Mouse (Mus musculus): Measurements from ENCODE around the gene Gm30191. TPM values are rescaled to one million over a fixed set of nuclear protein-coding genes. Genes with fewer than 3 reads are reported as not detected.
A peak's percentile ranks its signal among the peaks of the same experiment; 100 is the strongest.
"Not testable (repeated sequence)": the region's sequence is repeated elsewhere in the genome, so short reads cannot be mapped to it uniquely, and the experiment has no call there.

Gene Gm30191
- polyA plus RNA-seq, 1 experiment from 2014 or later: not detected

DNA sequence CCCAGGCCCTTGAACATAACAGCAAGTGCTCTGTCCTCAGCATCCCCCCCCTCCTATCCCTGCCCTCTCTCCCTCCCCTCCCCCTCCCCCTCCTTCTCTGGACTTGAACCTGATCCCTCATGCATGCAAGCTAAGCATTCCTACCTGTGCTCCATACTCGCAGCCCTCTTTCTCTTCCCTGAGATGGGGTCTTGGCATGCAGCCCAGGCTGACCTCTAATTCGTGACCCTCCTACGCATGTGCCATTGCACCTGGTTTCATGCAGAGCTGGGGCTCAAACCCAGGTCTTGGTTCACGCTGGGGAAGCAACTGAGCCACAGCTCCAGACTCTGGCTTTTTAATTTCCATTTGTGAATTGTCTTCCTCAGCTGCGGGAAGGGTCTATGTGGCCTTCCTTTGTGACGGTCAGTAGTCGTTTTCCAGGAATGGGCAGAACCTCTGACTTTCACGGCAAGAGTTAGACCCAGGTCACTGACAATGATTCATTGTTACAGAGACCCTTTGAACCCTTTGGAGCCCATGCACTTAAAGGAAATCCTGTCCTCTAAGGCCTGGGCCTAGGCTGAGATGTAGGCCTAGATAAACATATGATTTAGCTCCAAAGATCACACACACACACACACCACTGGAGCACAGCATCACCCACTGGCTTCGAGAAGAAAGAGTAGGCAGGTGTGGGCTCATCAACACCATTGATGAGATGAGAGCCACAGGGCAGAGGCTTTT, 19.3 kb downstream of the Gm30191 start:
- 66% methylated on average over 9 of the region's 9 CpGs for WGBS
- Histone ChIP-seq H3K9me3 (replicated peaks) (peaks cover 13% of the 10 kb centered on the region), H3K4me1 (replicated peaks) (no peaks in the 10 kb centered on the region), H3K4me2 (no peak overlapping the region), H3K27ac (ENCODE audit: poor library complexity, severe bottlenecking) (no peak overlapping the region), H3K9ac (no peak overlapping the region), H3K4me3 (no peak overlapping the region), H3K27me3 (replicated peaks) (no peaks in the 10 kb centered on the region), H3K36me3 (no peaks in the 10 kb centered on the region)
- no peak for ATAC-seq (ENCODE audit: insufficient number of reproducible peaks, low FRiP score)

DNA sequence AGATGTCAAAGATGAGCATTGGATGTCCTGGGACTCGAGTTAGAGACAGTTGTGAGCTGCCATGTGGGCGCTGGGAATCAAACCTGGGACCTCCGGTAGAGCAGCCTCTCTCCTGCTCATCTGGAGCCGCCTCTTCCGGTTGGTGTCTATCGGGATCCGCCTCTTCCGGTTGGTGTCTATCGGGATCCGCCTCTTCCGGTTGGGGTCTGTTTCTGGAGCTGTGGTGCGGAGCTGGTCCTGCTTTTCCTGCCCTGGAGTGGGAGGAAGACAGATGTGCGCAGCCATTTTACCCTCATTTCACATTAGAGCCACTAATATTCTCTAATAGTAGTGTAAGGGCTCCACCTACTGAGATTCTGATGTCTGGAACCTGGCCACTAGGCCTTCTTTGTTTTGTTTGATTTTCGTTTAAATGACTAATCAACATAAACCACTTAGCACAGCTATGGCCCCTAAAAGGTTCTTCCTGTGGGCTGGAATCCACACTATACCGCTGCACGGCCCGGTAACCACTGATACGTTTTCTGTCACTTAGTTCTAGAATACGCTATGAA, 21.4 kb downstream of the Gm30191 start:
- no peaks in the 10 kb centered on the region for H3K27me3 ChIP-seq (replicated peaks)
- no peak overlapping the region for H3K9ac ChIP-seq
- H3K27ac ChIP-seq (ENCODE audit: poor library complexity, severe bottlenecking): no peak overlapping the region
- no peak overlapping the region for H3K4me2 ChIP-seq
- H3K9me3 ChIP-seq (replicated peaks): peaks cover 9% of the 10 kb centered on the region
- H3K4me1 ChIP-seq (replicated peaks): peaks cover 7% of the 10 kb centered on the region; the same call in 1 of the 2 replicates
- 77% methylated on average over 19 of the region's 19 CpGs for WGBS
- H3K4me3 ChIP-seq: no peak overlapping the region
- no peaks in the 10 kb centered on the region for H3K36me3 ChIP-seq
- ATAC-seq (ENCODE audit: insufficient number of reproducible peaks, low FRiP score): no peak

DNA sequence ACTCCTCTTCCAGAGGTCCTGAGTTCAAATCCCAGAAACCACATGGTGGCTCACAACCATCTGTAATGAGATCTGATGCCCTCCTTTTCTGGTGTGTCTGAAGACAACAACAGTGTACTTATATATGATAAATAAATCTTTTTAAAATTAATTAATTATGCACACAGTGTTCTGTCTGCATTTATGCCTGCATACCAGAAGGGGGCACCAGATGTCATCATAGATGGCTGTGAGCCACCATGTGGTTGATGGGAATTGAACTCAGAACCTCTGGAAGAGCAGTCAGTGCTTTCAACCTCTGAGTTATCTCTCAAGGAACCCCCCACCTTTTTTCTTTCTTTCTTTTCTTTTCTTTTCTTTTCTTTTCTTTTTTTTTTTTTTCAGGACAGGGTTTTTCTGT, 22.9 kb downstream of the Gm30191 start:
- not testable (repeated sequence) for H3K4me2 ChIP-seq; H3K4me1 ChIP-seq (replicated peaks); H3K9ac ChIP-seq; H3K27me3 ChIP-seq (replicated peaks); H3K9me3 ChIP-seq (replicated peaks); H3K36me3 ChIP-seq; ATAC-seq (ENCODE audit: insufficient number of reproducible peaks, low FRiP score); H3K27ac ChIP-seq (ENCODE audit: poor library complexity, severe bottlenecking); H3K4me3 ChIP-seq

DNA sequence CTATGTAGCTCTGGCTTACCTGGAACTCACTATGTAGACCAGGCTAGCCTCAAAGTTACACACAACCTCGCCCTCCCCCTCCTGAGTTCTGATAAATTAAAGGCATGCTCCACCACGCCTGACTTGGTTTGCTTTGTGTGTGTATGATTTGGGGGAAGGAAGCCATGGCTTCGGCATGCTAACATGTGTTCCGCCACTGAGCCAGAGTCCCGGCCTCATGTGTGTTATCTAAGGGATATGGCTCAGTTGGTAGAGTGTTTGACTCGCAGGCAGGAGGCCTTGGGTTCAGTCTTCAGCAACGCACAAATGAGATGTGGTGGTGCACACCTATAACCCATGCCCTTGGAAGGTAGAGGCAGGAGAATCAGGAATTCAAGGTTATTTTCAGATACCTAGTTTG, 25.2 kb downstream of the Gm30191 start:
- Histone ChIP-seq H3K27me3 (replicated peaks) (no peaks in the 10 kb centered on the region), H3K4me2 (no peak overlapping the region), H3K4me1 (replicated peaks) (peaks cover 7% of the 10 kb centered on the region; the same call in 1 of the 2 replicates), H3K27ac (ENCODE audit: poor library complexity, severe bottlenecking) (no peak overlapping the region), H3K4me3 (no peak overlapping the region), H3K36me3 (peaks cover 11% of the 10 kb centered on the region), H3K9ac (no peak overlapping the region), H3K9me3 (replicated peaks) (peaks cover 4% of the 10 kb centered on the region; the same call in 1 of the 2 replicates)
- WGBS: 77% methylated on average over 7 of the region's 7 CpGs
- no peak for ATAC-seq (ENCODE audit: insufficient number of reproducible peaks, low FRiP score)

DNA sequence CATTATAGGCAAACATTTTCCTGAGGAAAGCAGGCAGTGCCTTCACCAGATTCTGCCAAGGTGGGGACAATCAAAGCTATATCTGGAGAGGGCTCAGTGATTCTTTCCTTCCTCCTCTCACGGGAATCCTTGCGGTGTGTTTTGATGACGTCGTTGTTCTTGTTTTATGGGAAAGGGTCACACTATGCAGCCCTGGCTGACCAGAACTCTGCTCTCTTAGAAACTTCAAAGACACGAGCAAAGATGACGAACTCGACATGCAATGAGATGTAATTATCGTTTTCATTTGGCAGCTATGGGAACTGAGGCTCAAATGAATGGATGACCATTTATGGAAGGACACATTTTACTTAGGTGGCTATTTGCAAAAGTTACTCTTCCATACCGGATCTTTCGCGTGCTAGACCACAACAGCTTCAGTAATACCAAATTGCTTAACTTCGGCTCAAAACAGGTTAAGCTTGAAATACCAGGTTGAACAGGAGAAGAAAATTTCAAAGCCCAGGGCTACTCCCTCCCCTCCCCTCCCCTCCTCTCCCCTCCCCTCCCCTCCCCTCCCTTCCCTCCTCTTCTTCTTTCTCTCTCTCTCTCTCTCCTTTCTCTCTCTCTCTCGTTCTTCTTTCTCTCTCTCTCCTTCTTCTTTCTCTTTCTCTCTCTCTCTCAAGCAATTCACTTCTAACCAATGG, 26.1 kb downstream of the Gm30191 start:
- Histone ChIP-seq H3K9me3 (replicated peaks) (peaks cover 4% of the 10 kb centered on the region; the same call in 1 of the 2 replicates), H3K4me1 (replicated peaks) (peaks cover 7% of the 10 kb centered on the region; the same call in 1 of the 2 replicates), H3K9ac (peak overlapping the region; percentile 15; the same call in 1 of the 2 replicates), H3K4me3 (peak overlapping the region; percentile 35), H3K4me2 (peak overlapping the region; percentile 59), H3K27ac (ENCODE audit: poor library complexity, severe bottlenecking) (no peak overlapping the region), H3K27me3 (replicated peaks) (no peaks in the 10 kb centered on the region), H3K36me3 (peaks cover 18% of the 10 kb centered on the region)
- 0 out of 2 replicates have a peak, but pooled peaks have one; percentile 56 for ATAC-seq (ENCODE audit: insufficient number of reproducible peaks, low FRiP score)
- WGBS: 22% methylated on average over 12 of the region's 13 CpGs

DNA sequence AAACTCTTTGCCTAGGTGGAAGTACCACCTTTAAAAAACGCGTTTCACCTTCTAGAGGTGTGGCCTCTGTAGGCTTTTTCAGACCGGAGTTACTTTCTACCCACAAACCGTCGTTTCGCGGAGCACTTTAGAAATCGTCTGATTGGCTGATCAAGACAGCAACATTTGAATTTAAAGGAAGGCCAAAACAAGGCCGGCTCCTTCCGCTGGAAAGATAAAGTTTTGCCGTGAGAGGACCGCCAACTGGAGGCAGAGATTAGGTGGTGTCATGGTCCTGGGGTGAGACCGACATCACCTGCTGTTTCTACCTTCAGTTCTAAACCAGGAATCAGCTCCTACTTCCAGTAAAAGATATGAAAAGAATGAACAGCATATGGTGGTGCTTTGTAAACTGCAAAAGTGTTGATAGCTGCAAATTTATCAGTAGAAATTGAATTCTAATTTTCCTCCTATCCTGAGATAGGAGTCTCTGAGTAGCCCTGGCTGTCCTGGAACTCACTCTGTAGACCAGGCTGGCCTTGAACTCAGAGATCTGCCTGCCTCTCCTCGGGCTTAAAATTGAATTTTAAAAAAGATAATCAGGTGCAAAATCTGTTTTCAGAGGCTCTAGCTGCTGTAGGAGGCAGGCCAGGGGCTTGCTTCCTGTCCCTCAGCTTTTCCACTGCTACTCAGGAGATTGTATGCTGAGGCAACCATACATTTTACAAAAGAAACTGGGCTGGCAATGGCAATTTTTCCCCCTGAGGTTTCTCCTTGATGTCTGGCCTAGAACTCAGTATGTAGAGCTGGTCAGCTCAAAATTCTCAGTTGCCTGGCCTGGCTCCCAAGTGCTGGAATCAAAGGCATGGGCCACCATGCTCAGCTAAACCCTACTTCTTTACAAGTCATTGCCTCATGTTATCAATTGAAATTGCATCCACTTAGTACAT, 26.9 kb downstream of the Gm30191 start:
- Histone ChIP-seq H3K27ac (ENCODE audit: poor library complexity, severe bottlenecking) (no peak overlapping the region), H3K27me3 (replicated peaks) (no peaks in the 10 kb centered on the region), H3K4me2 (peak overlapping the region; percentile 59), H3K36me3 (peaks cover 25% of the 10 kb centered on the region), H3K4me1 (replicated peaks) (peaks cover 7% of the 10 kb centered on the region; the same call in 1 of the 2 replicates), H3K9ac (peak overlapping the region; percentile 15; the same call in 1 of the 2 replicates), H3K4me3 (peak overlapping the region; percentile 35), H3K9me3 (replicated peaks) (peaks cover 4% of the 10 kb centered on the region; the same call in 1 of the 2 replicates)
- ATAC-seq (ENCODE audit: insufficient number of reproducible peaks, low FRiP score): peak; percentile 84
- WGBS: 1% methylated on average over 14 of the region's 14 CpGs

DNA sequence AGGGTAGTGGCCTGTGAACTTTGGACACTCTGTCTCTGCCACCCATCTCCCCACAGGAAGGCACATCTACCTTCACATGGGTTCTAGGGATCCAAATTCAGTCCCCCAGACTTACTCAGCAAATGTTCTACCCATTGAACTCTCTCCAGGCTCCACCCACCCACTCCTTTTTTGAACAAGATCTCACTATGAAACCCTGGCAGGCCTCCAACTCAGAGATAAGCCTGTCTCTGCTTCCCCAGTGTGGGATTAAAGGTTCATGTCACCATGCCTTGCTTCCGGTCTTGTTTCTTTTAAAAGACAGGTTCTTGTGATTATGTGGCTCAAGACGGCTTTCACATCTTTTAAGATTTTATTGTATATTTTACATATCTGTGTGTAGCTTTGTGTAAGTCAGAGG, 38.2 kb downstream of the Gm30191 start:
- Histone ChIP-seq H3K27me3 (replicated peaks) (no peaks in the 10 kb centered on the region), H3K36me3 (peaks cover 40% of the 10 kb centered on the region), H3K4me2 (0 out of 2 replicates have a peak overlapping the region, but pooled peaks have one; percentile 2), H3K4me1 (replicated peaks) (peaks cover 32% of the 10 kb centered on the region), H3K4me3 (no peak overlapping the region), H3K9ac (no peak overlapping the region), H3K9me3 (replicated peaks) (no peaks in the 10 kb centered on the region), H3K27ac (ENCODE audit: poor library complexity, severe bottlenecking) (no peak overlapping the region)
- 38% methylated on average over 2 of the region's 2 CpGs for WGBS
- no peak for ATAC-seq (ENCODE audit: insufficient number of reproducible peaks, low FRiP score)

DNA sequence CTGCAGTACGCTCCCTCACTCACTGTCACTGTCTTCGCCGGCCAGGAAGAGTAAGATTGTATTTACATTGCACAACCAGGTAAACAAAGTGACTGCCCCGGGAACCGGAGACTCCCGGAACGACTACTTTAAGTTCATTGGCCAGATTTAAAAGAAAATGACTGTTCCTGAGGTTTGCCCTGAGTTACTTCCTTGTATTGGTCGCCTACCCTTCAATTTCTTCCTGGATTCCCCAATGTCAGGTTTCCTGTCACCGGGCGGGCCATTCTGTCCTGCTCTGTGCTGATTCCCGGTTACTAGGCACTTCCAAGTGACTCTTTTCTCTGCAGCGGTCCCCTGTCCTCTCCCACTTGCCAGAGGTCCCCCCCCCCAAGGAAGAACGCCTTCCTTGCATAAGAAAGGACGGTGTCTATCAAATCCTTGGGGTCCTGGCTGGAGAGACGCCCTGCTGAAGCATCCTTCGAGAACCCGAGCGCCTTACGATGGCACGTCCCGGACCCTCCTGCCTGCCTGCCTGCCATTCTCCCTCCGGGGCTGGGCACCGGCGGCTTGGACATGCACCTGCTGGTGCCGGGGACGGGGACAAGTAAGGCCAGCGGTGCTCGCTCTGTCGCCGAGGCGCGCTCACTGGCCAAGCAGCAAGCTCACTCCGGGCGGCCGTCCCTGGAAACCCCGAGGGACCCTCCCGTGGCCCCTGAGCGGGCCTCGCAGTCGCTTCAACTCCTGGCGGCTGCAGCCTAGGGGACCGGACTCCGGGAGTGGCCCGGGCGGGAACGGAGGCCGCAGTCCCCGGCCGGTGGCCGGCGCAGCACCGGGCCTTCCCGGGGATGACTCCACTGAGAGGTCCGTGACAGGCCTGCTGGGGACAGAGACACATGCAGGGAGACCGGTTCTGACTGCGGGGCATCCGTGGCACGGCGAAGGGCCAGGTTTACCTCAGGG, 39.8 kb downstream of the Gm30191 start:
- Histone ChIP-seq H3K9me3 (replicated peaks) (no peaks in the 10 kb centered on the region), H3K4me2 (peak overlapping the region; percentile 96), H3K27ac (ENCODE audit: poor library complexity, severe bottlenecking) (peak overlapping the region; percentile 82), H3K4me3 (peak overlapping the region; percentile 94), H3K27me3 (replicated peaks) (no peaks in the 10 kb centered on the region), H3K36me3 (peaks cover 26% of the 10 kb centered on the region), H3K9ac (peak overlapping the region; percentile 97), H3K4me1 (replicated peaks) (peaks cover 32% of the 10 kb centered on the region)
- WGBS: 3% methylated on average over 59 of the region's 59 CpGs
- peak; percentile 44 for ATAC-seq (ENCODE audit: insufficient number of reproducible peaks, low FRiP score)

DNA sequence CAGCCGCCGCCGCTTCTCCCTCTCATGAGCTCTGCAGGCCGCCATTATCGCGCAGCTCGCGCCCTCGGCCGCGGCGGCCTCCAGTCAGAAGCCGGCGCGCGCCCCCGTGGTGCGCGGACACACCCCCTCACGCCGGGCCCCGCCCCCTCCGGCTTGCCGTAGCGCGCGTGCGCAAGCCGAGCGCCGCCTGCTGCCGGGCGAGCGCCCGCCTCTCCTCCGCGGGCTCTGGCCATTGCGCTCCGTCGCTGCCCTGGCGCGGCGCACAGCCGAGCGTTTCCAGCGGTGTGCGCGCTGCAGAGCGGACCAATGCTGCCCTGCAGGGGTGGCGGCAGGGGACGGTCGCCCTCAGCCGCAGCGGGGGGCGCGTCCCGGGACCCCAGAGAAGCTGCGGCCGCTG, 40.4 kb downstream of the Gm30191 start:
- peak overlapping the region; percentile 97 for H3K9ac ChIP-seq
- H3K36me3 ChIP-seq: peaks cover 20% of the 10 kb centered on the region
- H3K4me2 ChIP-seq: peak overlapping the region; percentile 96

DNA sequence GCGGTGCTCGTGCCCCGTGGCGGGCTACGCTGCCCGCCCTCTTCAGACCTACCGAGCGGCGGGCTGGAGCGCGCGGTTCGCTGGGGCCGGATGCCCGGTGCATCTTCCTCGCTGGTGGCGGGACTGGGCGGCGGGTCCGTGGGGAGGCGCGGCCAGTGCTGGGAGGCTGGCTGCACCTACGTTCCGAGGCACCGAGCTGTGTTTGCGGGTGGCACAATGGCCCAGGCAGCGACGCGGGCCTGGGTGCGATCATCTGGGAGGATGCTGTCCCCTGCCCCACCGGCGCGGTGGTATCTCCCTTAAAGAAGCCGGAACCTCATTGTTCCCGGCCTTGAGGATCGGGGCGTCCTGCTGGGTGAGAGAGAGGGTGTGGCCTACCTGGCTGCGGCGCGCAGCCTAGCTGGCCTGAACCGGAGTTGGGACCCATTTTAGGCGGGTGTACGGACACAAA, 40.9 kb downstream of the Gm30191 start, which contains the start of gene Pdik1l:
Gene Pdik1l (minus strand): TSS at position 321 of the 451 bp plus-strand sequence.
- peaks cover 16% of the 10 kb centered on the region for H3K36me3 ChIP-seq
- H3K9me3 ChIP-seq (replicated peaks): no peaks in the 10 kb centered on the region
- ATAC-seq (ENCODE audit: insufficient number of reproducible peaks, low FRiP score): peak; percentile 87
- H3K4me2 ChIP-seq: peak within 1 kb of the TSS; percentile 96
- 0% methylated on average over 36 of the region's 43 CpGs for WGBS
- H3K27ac ChIP-seq (ENCODE audit: poor library complexity, severe bottlenecking): peak within 1 kb of the TSS; percentile 99
- H3K4me3 ChIP-seq: peak within 1 kb of the TSS; percentile 94
- H3K9ac ChIP-seq: peak within 1 kb of the TSS; percentile 97
- peaks cover 41% of the 10 kb centered on the region for H3K4me1 ChIP-seq (replicated peaks)
- H3K27me3 ChIP-seq (replicated peaks): no peaks in the 10 kb centered on the region

More for the DNA sequence above, 40.4 kb downstream of the Gm30191 start:
- peak; percentile 93 for ATAC-seq (ENCODE audit: insufficient number of reproducible peaks, low FRiP score)
- Histone ChIP-seq H3K9me3 (replicated peaks) (no peaks in the 10 kb centered on the region), H3K4me3 (peak overlapping the region; percentile 94), H3K27ac (ENCODE audit: poor library complexity, severe bottlenecking) (peak overlapping the region; percentile 99), H3K27me3 (replicated peaks) (no peaks in the 10 kb centered on the region), H3K4me1 (replicated peaks) (peaks cover 36% of the 10 kb centered on the region)
- WGBS: under 1% methylated on average over 57 of the region's 59 CpGs
